Mouse (Mus musculus) retina, adult 2 months (tissue): ENCODE results near the gene Vmn1r25.
"Not testable (repeated sequence)": the region's sequence is repeated elsewhere in the genome, so short reads cannot be mapped to it uniquely, and the experiment has no call there.

ENCODE experiments used
- DNase-seq: peaks from one replicate; pipeline ENCODE4 v3.0.0-alpha.2; 2012; ENCODE audit warnings: low read depth, low spot score

Vmn1r25 gene

GRCm38 (mm10) chr6:57980710-57981109 is at the start of gene Vmn1r25:
Gene Vmn1r25, minus strand, starts transcription at chr6:57980810.
- DNase-seq = no peak

GRCm38 (mm10) chr6:58017478-58017877 is 36.9 kb upstream of the Vmn1r25 start:
- DNase-seq = not testable (repeated sequence)

GRCm38 (mm10) chr6:58015059-58015458 is 34.4 kb upstream of the Vmn1r25 start, which contains the start of gene Vmn1r26:
Gene Vmn1r26, minus strand, starts transcription at chr6:58015159.
- DNase-seq = no peak

GRCm38 (mm10) chr6:57961403-57961802 is 19.2 kb downstream of the Vmn1r25 start, which contains the start of gene Vmn1r24:
Gene Vmn1r24, minus strand, starts transcription at chr6:57961503.
- not testable (repeated sequence) for DNase-seq
